Mouse (Mus musculus) hindbrain, embryonic 13.5 days (tissue): ENCODE results near the gene Phka1. TPM values are rescaled to one million over a fixed set of nuclear protein-coding genes. Genes with fewer than 3 reads are reported as not detected.
A peak's percentile ranks its signal among the peaks of the same experiment; 100 is the strongest.
"Not testable (repeated sequence)": the region's sequence is repeated elsewhere in the genome, so short reads cannot be mapped to it uniquely, and the experiment has no call there.

ENCODE experiments used
- ATAC-seq: fragments of 200-750 bp; cut with Nextera tagmentation; 2 replicates; pipeline ENCODE4 v1.8.0; 2017; ENCODE audit warnings: moderate TSS enrichment; ENCODE audit not compliant: low FRiP score
- H3K27ac ChIP-seq: fragments of 300-500 bp; sonication (generic); 2 replicates; pipeline ENCODE4 v1.5.1; 2015; ENCODE audit warnings: inconsistent platforms, mild to moderate bottlenecking, moderate library complexity
- H3K27me3 ChIP-seq: fragments of 300-500 bp; sonication (generic); 2 replicates; pipeline ENCODE4 v1.6.1; 2015; ENCODE audit warnings: mild to moderate bottlenecking, inconsistent platforms
- H3K36me3 ChIP-seq: fragments of 300-500 bp; sonication (generic); 2 replicates; pipeline ENCODE4 v1.6.1; 2015; ENCODE audit warnings: mild to moderate bottlenecking, inconsistent platforms
- H3K4me1 ChIP-seq: fragments of 300-500 bp; sonication (generic); replicated peaks from 2 replicates; pipeline ENCODE4 v1.6.1; 2015; ENCODE audit warnings: inconsistent platforms
- H3K4me2 ChIP-seq: fragments of 300-500 bp; sonication (generic); 2 replicates; pipeline ENCODE4 v1.6.1; 2015; ENCODE audit warnings: inconsistent platforms, mild to moderate bottlenecking, moderate library complexity
- H3K4me3 ChIP-seq: fragments of 300-500 bp; sonication (generic); 2 replicates; pipeline ENCODE4 v1.5.1; 2015; ENCODE audit warnings: mild to moderate bottlenecking, inconsistent platforms
- H3K9ac ChIP-seq: fragments of 300-500 bp; sonication (generic); 2 replicates; pipeline ENCODE4 v1.6.1; 2015; ENCODE audit warnings: mild to moderate bottlenecking, inconsistent platforms
- H3K9me3 ChIP-seq: fragments of 300-500 bp; sonication (generic); 2 replicates; pipeline ENCODE4 v1.6.1; 2016; ENCODE audit warnings: inconsistent platforms
- WGBS: fragments of 180-500 bp; shearing (Covaris S2); methylation state at CpG from one replicate; pipeline ENCODE4 v1.1.7; 2015; 5-methylcytosine and 5-hydroxymethylcytosine counted together
- polyA plus RNA-seq: library from polyadenylated mRNA; unstranded; fragments of >200 nt; fragmentation: Nextera tagmentation; extraction: Ambion mirVana; gene quantifications from 2 replicates; pipeline ENCODE4 v1.2.1, GENCODE M21; 2015

Phka1 gene
- 6.8 and 6.9 TPM in 2 replicates for polyA plus RNA-seq

DNA sequence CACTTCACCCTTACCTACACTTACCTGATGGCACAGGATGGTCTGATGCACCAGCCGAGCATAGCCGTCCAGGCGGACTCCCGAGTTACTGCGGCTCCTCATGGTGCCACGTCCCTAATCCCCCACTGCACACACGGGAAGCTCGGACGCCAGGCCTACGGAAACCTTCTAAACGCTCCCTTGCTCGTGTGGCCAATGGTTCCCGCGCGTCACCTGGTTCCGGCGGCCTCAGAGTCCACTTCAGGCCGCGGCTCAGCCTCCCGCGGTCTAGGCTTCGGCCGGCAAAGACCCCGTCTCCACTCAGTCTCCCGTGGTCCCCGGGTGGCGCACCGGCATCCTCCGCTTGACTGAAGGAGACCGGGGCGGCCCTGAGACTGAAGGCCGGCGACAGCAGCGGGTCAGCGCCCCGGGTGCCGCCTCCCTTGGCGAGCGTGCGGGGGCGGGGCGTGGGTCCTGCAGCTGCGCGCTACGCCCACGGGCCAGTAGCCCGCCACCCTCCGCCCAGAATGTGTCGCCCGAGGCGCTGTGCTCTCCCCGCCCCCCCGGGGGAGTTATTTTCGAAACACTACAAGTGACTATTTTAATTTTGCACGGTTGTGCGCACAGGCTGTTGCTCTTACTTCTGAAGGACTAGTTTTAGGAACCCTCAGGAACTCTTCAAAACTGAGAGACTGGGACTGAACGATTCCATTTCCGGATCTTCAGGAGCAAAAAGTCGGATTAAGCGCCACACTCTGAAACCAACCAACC lies at the start of gene Phka1:
Gene Phka1 (minus strand): TSS at position 424 of the 750 bp plus-strand sequence.
- Histone ChIP-seq H3K27ac (no peak within 1 kb of the TSS), H3K27me3 (peaks cover 36% of the 10 kb centered on the region; the same call in 1 of the 2 replicates), H3K9me3 (no peaks in the 10 kb centered on the region), H3K9ac (peak within 1 kb of the TSS; percentile 62), H3K4me2 (peak within 1 kb of the TSS; percentile 61), H3K36me3 (no peaks in the 10 kb centered on the region), H3K4me3 (peak within 1 kb of the TSS; percentile 55), H3K4me1 (peaks cover 6% of the 10 kb centered on the region)
- 20% methylated on average over 60 of the region's 60 CpGs for WGBS
- ATAC-seq, result peak; percentile 90

DNA sequence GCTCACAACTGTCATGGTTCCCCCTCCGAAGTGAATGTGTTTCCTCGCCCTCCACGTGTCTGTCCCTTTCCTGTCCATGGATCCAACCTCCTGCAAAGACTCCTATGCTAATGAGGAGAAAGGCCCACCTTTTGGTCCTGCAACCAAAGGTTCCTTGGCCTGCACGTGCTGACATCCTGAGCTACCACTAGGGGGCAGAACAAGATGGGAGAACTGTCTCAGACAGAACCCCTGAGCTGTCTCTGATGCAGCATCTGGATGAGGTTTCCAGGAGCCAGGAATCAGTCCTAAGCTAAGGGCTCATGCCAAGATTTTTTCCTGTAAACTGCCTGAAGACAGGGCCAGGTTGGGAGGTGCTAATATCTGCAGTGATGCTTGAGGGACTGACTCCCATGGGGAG lies 45.2 kb upstream of the Phka1 start:
- not testable (repeated sequence) for H3K27me3 ChIP-seq, H3K36me3 ChIP-seq, H3K9me3 ChIP-seq, H3K4me1 ChIP-seq, H3K27ac ChIP-seq, H3K9ac ChIP-seq, H3K4me2 ChIP-seq, H3K4me3 ChIP-seq
- peak; percentile 65 for ATAC-seq
- WGBS, result 14% methylated on average over 4 of the region's 4 CpGs

DNA sequence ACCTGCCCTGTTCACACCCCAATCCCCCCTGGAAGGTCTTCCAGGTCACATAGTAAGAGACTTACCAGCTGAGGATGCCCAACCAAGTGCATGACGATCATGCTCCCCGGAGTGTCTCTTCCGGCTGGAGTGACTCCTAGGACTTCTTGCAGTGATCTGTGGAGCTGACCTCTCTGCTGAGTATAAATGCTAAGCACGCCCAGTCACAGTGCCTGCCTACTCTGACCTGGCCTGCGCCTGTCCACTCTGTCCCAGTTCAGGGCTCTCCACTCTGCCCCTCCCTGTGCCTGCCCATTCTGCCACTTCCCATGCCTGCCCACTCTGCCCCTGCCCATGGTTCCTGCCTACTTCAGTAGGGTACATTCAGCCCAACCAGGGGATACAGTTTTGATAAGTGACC lies 42.8 kb upstream of the Phka1 start, which contains the start of gene Gm3880:
Gene Gm3880 (minus strand): TSS at position 101 of the 400 bp plus-strand sequence.
- 99% methylated on average over 5 of the region's 5 CpGs for WGBS
- H3K27me3 ChIP-seq, ATAC-seq, H3K27ac ChIP-seq, H3K4me2 ChIP-seq, H3K36me3 ChIP-seq, H3K4me3 ChIP-seq, H3K9me3 ChIP-seq, H3K9ac ChIP-seq, H3K4me1 ChIP-seq: not testable (repeated sequence)

DNA sequence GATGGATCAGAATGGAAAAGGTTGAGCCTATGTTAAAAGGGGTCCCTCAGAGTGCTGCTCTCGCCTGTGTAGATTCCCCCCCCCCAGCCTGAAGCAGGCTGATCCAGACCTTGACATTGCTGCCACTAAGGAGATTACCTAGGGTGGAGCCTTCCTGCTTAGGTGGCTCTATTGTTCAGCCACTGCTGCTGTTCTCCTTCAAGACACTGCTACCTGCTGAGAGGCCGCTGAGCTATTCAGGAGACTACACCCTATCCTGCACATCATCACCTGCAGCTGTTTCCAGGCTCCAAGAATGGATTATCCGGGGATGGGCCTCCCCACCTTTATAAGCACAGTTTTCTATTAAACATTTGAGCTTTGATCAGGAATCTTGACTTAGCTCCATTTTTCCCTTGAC lies 40.7 kb upstream of the Phka1 start:
- 44% methylated on average over 3 of the region's 3 CpGs for WGBS
- not testable (repeated sequence) for H3K27ac ChIP-seq, H3K36me3 ChIP-seq, ATAC-seq, H3K4me2 ChIP-seq, H3K27me3 ChIP-seq, H3K4me3 ChIP-seq, H3K9ac ChIP-seq, H3K9me3 ChIP-seq, H3K4me1 ChIP-seq

DNA sequence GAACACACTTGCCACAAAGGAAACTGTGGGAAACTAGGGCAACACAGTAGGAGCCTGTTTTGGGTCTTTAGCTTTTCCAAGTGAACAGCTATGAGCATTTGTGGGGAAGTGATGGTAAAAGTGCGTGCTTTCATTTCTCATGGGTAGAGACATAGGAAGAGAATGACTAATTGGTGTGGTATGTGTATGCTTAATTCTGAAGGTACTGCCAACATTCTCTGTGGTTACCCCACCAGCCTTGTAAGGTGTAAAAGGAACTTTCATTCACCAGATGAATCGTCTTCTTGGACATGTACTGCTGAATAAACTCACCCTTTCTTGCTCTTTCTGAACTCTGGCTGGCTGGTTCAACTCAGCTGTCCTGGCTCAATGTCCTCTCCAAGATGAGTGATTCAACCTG lies 22.6 kb upstream of the Phka1 start:
- no peaks in the 10 kb centered on the region for H3K4me1 ChIP-seq
- H3K9ac ChIP-seq, result no peak overlapping the region
- 78% methylated on average over 2 of the region's 2 CpGs for WGBS
- H3K27me3 ChIP-seq, result no peaks in the 10 kb centered on the region
- no peak overlapping the region for H3K27ac ChIP-seq
- no peak for ATAC-seq
- H3K9me3 ChIP-seq, result no peaks in the 10 kb centered on the region
- no peaks in the 10 kb centered on the region for H3K36me3 ChIP-seq
- H3K4me3 ChIP-seq, result no peak overlapping the region
- H3K4me2 ChIP-seq, result no peak overlapping the region

DNA sequence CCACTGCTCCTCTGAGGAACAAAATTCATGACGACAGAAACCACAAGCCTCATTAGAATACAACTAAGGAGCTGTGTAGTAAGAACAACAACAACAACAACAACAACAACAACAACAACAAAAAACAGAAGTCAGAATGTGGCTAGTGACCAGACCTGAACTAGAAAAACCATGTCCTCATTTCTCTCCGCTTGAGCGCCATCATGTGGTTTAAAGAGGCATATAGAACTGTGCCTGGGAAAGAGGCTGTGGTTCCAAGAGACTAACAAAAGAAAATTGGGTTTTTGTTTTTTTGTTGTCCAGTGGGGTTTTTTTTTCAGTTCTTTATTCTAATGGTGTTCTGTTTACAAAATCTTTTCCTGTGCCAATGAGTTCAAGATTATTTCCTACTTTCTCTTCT lies 16.7 kb upstream of the Phka1 start:
- Histone ChIP-seq H3K27ac (no peak overlapping the region), H3K4me2 (no peak overlapping the region), H3K27me3 (0 out of 2 replicates have a peak, but pooled peaks cover 2% of the 10 kb centered on the region), H3K9me3 (no peaks in the 10 kb centered on the region), H3K4me1 (no peaks in the 10 kb centered on the region), H3K9ac (no peak overlapping the region), H3K4me3 (no peak overlapping the region), H3K36me3 (no peaks in the 10 kb centered on the region)
- 18% methylated on average over 3 of the region's 3 CpGs for WGBS
- no peak for ATAC-seq

DNA sequence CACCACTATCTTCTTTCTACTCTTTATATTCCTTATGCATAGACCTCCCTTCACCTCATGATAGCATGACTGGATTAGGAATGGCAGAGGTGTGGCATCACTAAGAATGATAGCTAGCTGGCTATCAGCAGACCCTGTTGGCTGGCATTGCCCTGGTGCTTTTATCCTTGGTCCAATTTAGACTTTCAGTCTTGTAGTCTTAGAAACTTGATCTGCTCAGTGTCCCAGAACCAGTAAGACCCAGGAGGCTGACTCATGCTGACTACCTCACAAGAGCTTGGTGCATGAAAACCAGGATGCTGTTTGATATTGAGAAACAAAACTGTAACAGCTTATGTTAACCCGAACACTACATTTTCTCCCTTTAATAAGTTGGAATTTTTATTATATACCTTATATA lies 1.6 kb upstream of the Phka1 start:
- no peak overlapping the region for H3K27ac ChIP-seq
- 88% methylated on average over 1 of the region's 1 CpGs for WGBS
- H3K27me3 ChIP-seq, result peaks cover 36% of the 10 kb centered on the region; the same call in 1 of the 2 replicates
- no peak overlapping the region for H3K4me3 ChIP-seq
- ATAC-seq, result no peak
- H3K4me2 ChIP-seq, result no peak overlapping the region
- H3K9ac ChIP-seq, result no peak overlapping the region
- H3K9me3 ChIP-seq, result no peaks in the 10 kb centered on the region
- H3K36me3 ChIP-seq, result no peaks in the 10 kb centered on the region
- H3K4me1 ChIP-seq, result peaks cover 6% of the 10 kb centered on the region

DNA sequence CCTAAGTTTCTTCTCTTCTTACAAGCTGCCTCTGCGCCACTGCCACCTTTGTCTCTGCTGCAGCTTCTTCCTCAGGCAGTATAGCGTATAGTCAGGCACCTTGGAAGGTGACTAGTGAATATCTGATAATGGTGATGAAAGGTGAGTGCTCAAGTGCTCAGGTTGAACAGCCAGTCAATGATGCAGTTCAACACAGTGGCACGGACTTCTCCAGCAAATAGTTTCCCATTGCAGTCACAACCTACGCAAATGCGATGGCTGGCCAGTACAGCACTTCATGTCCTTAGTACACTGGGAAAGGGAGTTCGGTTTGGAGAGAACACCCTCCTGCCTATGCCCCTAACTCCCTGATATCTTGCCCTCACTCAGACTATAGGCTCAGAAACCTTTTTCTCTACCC lies 1.1 kb upstream of the Phka1 start:
- peak overlapping the region; percentile 55; the same call in 1 of the 2 replicates for H3K4me3 ChIP-seq
- no peak for ATAC-seq
- H3K36me3 ChIP-seq, result no peaks in the 10 kb centered on the region
- no peaks in the 10 kb centered on the region for H3K9me3 ChIP-seq
- H3K4me1 ChIP-seq, result peaks cover 6% of the 10 kb centered on the region
- H3K4me2 ChIP-seq, result peak overlapping the region; percentile 61
- H3K9ac ChIP-seq, result no peak overlapping the region
- peaks cover 36% of the 10 kb centered on the region; the same call in 1 of the 2 replicates for H3K27me3 ChIP-seq
- no peak overlapping the region for H3K27ac ChIP-seq
- 48% methylated on average over 6 of the region's 6 CpGs for WGBS

DNA sequence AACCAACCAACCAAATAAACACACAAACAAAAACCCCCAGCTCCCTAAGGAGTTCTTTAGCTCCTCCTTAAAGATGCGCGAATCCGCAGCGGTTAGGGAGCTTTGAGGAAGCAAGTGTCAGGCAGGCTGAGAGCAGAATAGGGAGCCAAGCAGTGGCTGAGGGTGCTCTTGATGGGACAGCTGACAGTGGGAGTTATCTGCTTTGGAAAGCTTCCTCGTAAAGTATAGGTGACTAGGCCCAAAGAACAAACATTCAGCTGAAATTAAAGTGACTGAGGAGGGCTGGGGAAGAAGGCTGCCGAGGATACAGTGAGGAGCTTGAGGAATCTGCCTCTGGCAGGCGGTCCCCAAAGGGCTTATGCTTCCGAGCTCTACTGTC lies 516 bp upstream of the Phka1 start:
- Histone ChIP-seq H3K9ac (0 out of 2 replicates have a peak overlapping the region, but pooled peaks have one; percentile 62), H3K27me3 (peaks cover 36% of the 10 kb centered on the region; the same call in 1 of the 2 replicates), H3K4me1 (peaks cover 6% of the 10 kb centered on the region), H3K4me2 (peak overlapping the region; percentile 61), H3K9me3 (no peaks in the 10 kb centered on the region), H3K27ac (no peak overlapping the region), H3K36me3 (no peaks in the 10 kb centered on the region), H3K4me3 (peak overlapping the region; percentile 55)
- ATAC-seq, result peak; percentile 69
- 8% methylated on average over 8 of the region's 8 CpGs for WGBS

DNA sequence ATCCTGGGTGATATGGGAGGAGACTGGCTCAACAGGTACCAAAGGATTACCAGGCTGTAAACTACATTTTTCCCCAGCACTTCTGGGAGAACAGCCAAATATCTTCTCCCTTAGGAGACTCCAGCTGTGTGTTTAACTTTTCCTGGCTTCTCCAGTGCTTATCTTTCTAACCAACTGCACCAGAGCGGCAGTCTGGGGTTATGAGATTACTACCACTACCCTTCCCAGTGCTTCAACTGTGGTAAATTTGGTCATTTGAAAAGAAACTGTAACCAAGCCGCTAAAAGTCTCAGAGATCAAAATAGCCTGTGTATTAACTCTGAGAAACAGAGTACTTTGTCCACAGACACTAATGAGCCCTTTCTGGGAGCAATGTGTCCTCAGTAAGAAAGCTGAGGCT lies 42.8 kb downstream of the Phka1 start:
- Histone ChIP-seq H3K9ac (no peak overlapping the region), H3K4me2 (no peak overlapping the region), H3K36me3 (no peaks in the 10 kb centered on the region), H3K4me1 (no peaks in the 10 kb centered on the region), H3K27me3 (0 out of 2 replicates have a peak, but pooled peaks cover 6% of the 10 kb centered on the region), H3K9me3 (no peaks in the 10 kb centered on the region), H3K4me3 (no peak overlapping the region), H3K27ac (no peak overlapping the region)
- 84% methylated on average over 2 of the region's 2 CpGs for WGBS
- ATAC-seq, result no peak

DNA sequence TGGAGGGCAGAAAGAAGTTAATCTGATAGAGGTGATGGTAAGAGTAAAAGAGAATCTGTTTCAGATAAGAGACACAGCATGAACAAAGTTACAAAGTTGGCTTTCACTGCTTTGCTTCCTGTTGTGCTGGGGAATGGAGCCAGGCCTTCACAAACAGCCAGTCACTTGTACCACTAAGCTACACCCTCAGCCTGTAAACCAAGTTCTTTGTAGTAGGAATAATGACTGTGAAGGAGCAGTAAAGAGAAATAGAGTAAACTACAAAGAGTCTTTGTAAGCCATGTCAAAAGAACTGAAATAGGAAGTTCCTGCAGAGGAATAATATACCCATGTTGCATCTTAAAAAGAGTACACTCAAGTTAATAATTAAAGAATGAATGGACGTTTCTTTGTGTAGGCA lies 55.5 kb downstream of the Phka1 start:
- 46% methylated on average over 1 of the region's 1 CpGs for WGBS
- H3K9ac ChIP-seq, result no peak overlapping the region
- H3K4me1 ChIP-seq, result no peaks in the 10 kb centered on the region
- H3K9me3 ChIP-seq, result no peaks in the 10 kb centered on the region
- H3K27me3 ChIP-seq, result peaks cover 5% of the 10 kb centered on the region; the same call in 1 of the 2 replicates
- H3K4me3 ChIP-seq, result no peak overlapping the region
- no peak overlapping the region for H3K27ac ChIP-seq
- no peak overlapping the region for H3K4me2 ChIP-seq
- no peaks in the 10 kb centered on the region for H3K36me3 ChIP-seq
- no peak for ATAC-seq

DNA sequence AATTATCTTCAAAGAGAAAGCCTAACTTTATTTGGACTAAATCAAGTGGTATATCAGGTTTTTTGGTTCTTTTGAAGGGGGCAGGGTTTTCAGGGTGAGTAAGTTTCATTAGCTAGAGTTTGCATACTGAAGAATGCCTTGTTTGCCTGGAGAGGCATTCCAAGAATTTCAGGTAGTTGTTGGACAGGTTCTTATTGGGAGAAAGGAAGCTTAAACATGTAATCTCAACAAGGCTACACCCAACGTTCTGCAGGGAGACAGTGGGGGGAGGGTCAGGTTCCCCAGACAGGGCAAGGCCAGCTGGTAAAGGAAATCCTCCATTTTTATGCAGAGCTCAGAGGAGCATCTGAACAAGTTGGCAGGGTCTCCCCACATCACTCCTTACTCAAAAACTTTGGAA lies 72.9 kb downstream of the Phka1 start:
- no peaks in the 10 kb centered on the region for H3K9me3 ChIP-seq
- no peak overlapping the region for H3K4me3 ChIP-seq
- no peak overlapping the region for H3K9ac ChIP-seq
- no peaks in the 10 kb centered on the region for H3K4me1 ChIP-seq
- no peaks in the 10 kb centered on the region for H3K36me3 ChIP-seq
- H3K27ac ChIP-seq, result no peak overlapping the region
- WGBS, result 64% methylated on average over 1 of the region's 1 CpGs
- H3K4me2 ChIP-seq, result no peak overlapping the region
- H3K27me3 ChIP-seq, result peaks cover 8% of the 10 kb centered on the region; the same call in 1 of the 2 replicates
- ATAC-seq, result no peak

DNA sequence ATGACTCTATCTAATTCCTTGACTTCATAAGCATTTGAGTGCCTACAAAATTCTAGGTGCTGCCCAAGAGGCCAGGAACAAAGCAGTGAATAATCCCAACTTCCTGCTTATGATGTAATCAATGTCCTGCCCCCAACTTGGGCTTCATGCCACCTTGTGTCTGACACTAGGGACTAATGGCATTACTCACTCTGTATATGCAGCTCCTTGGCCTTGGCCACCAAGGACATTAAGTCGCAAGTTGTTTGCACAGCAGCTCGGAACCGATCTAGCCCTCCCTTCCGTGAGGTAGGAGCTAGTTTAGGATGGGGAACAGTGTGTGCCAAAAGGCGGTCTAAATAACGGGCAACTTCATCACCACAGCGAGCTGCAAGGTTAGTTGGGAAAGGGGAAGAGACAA lies 87.1 kb downstream of the Phka1 start:
- 98% methylated on average over 7 of the region's 7 CpGs for WGBS
- Histone ChIP-seq H3K36me3 (no peaks in the 10 kb centered on the region), H3K27ac (no peak overlapping the region), H3K4me3 (no peak overlapping the region), H3K9ac (no peak overlapping the region), H3K4me1 (no peaks in the 10 kb centered on the region), H3K27me3 (no peaks in the 10 kb centered on the region), H3K4me2 (no peak overlapping the region), H3K9me3 (no peaks in the 10 kb centered on the region)
- no peak for ATAC-seq
